Mouse (Mus musculus) layer of hippocampus, postnatal 14 days (tissue): ENCODE results near the gene Ncam1. TPM values are rescaled to one million over a fixed set of nuclear protein-coding genes. Genes with fewer than 3 reads are reported as not detected.

Source experiments
- DNase-seq, 2 experiments: peaks; one replicate each; pipeline ENCODE4 v3.0.0; 2021 to 2022; ENCODE audit warnings: low spot score in 2 of 2, mixed read lengths in 1 of 2
- total RNA-seq, 2 experiments: library from RNA; stranded (reverse); gene quantifications; 2 replicates each; pipeline ENCODE4 v1.2.3; 2021

Ncam1 gene
- total RNA-seq, 2 experiments from 2014 or later = 422 to 450 TPM

GRCm38 (mm10) chr9:49623934-49624505 is 174.7 kb downstream of the Ncam1 start:
- DNase-seq = peak in 1 of 2 experiments; percentile 42

- DNase-seq = peak in 1 of 2 experiments; percentile 64
Measured at GRCm38 (mm10) chr9:49622928-49623676, 175.6 kb downstream of the Ncam1 start.

- DNase-seq = peak in 1 of 2 experiments; percentile 64
Measured at GRCm38 (mm10) chr9:49621691-49622090, 177.0 kb downstream of the Ncam1 start.

GRCm38 (mm10) chr9:49618699-49619392 is 179.9 kb downstream of the Ncam1 start:
- DNase-seq = peak in 1 of 2 experiments; percentile 66

- no peak for DNase-seq
Measured at GRCm38 (mm10) chr9:49618266-49618665, 180.5 kb downstream of the Ncam1 start.

GRCm38 (mm10) chr9:49617216-49617615 is 181.5 kb downstream of the Ncam1 start:
- DNase-seq = peak in 1 of 2 experiments; percentile 82

GRCm38 (mm10) chr9:49612387-49612786 is 186.3 kb downstream of the Ncam1 start:
- DNase-seq = no peak

- DNase-seq = no peak
Measured at GRCm38 (mm10) chr9:49608191-49608590, 190.5 kb downstream of the Ncam1 start.

- no peak for DNase-seq
Measured at GRCm38 (mm10) chr9:49606717-49607116, 192.0 kb downstream of the Ncam1 start.

GRCm38 (mm10) chr9:49606317-49606716 is 192.4 kb downstream of the Ncam1 start:
- no peak for DNase-seq

- no peak for DNase-seq
Measured at GRCm38 (mm10) chr9:49605791-49606190, 192.9 kb downstream of the Ncam1 start.

- DNase-seq = no peak
Measured at GRCm38 (mm10) chr9:49605351-49605750, 193.4 kb downstream of the Ncam1 start.

- DNase-seq = no peak
Measured at GRCm38 (mm10) chr9:49601215-49601614, 197.5 kb downstream of the Ncam1 start.

- DNase-seq = no peak
Measured at GRCm38 (mm10) chr9:49595635-49596348, 202.9 kb downstream of the Ncam1 start.

GRCm38 (mm10) chr9:49594876-49595634 is 203.7 kb downstream of the Ncam1 start:
- no peak for DNase-seq

- DNase-seq = peak in 1 of 2 experiments; percentile 38
Measured at GRCm38 (mm10) chr9:49593951-49594536, 204.7 kb downstream of the Ncam1 start.

- no peak for DNase-seq
Measured at GRCm38 (mm10) chr9:49592006-49592405, 206.7 kb downstream of the Ncam1 start.

- no peak for DNase-seq
Measured at GRCm38 (mm10) chr9:49590261-49590660, 208.5 kb downstream of the Ncam1 start.

- DNase-seq = no peak
Measured at GRCm38 (mm10) chr9:49577136-49577535, 221.6 kb downstream of the Ncam1 start.
